Mouse (Mus musculus) ES-Bruce4 (cell line): ENCODE data around the gene Jph3. TPM values are rescaled to one million over a fixed set of nuclear protein-coding genes. Genes with fewer than 3 reads are reported as not detected.

Source experiments
- H3K27ac ChIP-seq: 2 replicates; pipeline ENCODE4 v1.5.1; 2012; ENCODE audit warnings: low read length, inconsistent platforms; ENCODE audit not compliant: insufficient read depth
- H3K27me3 ChIP-seq: 2 replicates; pipeline ENCODE4 v1.6.1; 2012; ENCODE audit warnings: mild to moderate bottlenecking, low read length, inconsistent platforms; ENCODE audit not compliant: control insufficient read depth, poor library complexity, insufficient read depth, severe bottlenecking
- H3K36me3 ChIP-seq: 2 replicates; pipeline ENCODE4 v1.6.1; 2012; ENCODE audit warnings: inconsistent platforms, mild to moderate bottlenecking, low read length, moderate library complexity; ENCODE audit not compliant: control insufficient read depth, poor library complexity, insufficient read depth, severe bottlenecking
- H3K4me1 ChIP-seq: one replicate; pipeline ENCODE4 v1.8.1; 2011; ENCODE audit warnings: low read length; ENCODE audit not compliant: control insufficient read depth, insufficient read depth
- H3K4me3 ChIP-seq: 2 replicates; pipeline ENCODE4 v1.5.1; 2011; ENCODE audit warnings: low read depth, mild to moderate bottlenecking, low read length
- H3K9ac ChIP-seq: 2 replicates; pipeline ENCODE4 v1.6.1; 2012; ENCODE audit warnings: low read depth, mild to moderate bottlenecking, inconsistent platforms; ENCODE audit not compliant: poor library complexity, severe bottlenecking
- H3K9me3 ChIP-seq: replicated peaks from 2 replicates; pipeline ENCODE4 v1.6.1; 2012; ENCODE audit warnings: mild to moderate bottlenecking, low read length, inconsistent platforms; ENCODE audit not compliant: control insufficient read depth, poor library complexity, insufficient read depth, severe bottlenecking
- CTCF ChIP-seq: IDR thresholded peaks from one replicate; pipeline ENCODE4 v1.8.1; 2011; ENCODE audit warnings: low read depth, low read length
- EP300 ChIP-seq: IDR thresholded peaks from 2 replicates; pipeline ENCODE4 v1.6.1; 2011; ENCODE audit warnings: low read depth, low read length; ENCODE audit not compliant: insufficient read depth
- POLR2A ChIP-seq: IDR thresholded peaks from one replicate; pipeline ENCODE4 v1.8.1; 2011; ENCODE audit warnings: low read length; ENCODE audit not compliant: insufficient read depth
- polyA plus RNA-seq: library from polyadenylated mRNA; stranded (reverse); fragments of >200 nt; gene quantifications from 2 replicates; pipeline ENCODE4 v1.2.4, GENCODE M21; 2011; ENCODE audit warnings: low read depth; ENCODE audit not compliant: missing spikeins, insufficient read depth, insufficient read length

The Jph3 gene
- polyA plus RNA-seq, 1 experiment: 1.8 TPM

GRCm38 (mm10) chr8:121731060-121731459, 1.6 kb downstream of the Jph3 start:
- H3K9me3 ChIP-seq: peaks cover 3% of the 10 kb centered on the region; the same call in 1 of the 2 replicates
- H3K36me3 ChIP-seq: no peaks in the 10 kb centered on the region
- peak overlapping the region; percentile 57 for H3K4me3 ChIP-seq
- peak overlapping the region; percentile 86 for H3K9ac ChIP-seq
- TF ChIP-seq EP300: no peak
- no peak for TF ChIP-seq POLR2A
- no peak for TF ChIP-seq CTCF
- H3K27ac ChIP-seq: no peak overlapping the region
- H3K27me3 ChIP-seq: peaks cover 12% of the 10 kb centered on the region
- no peaks in the 10 kb centered on the region for H3K4me1 ChIP-seq

DNA sequence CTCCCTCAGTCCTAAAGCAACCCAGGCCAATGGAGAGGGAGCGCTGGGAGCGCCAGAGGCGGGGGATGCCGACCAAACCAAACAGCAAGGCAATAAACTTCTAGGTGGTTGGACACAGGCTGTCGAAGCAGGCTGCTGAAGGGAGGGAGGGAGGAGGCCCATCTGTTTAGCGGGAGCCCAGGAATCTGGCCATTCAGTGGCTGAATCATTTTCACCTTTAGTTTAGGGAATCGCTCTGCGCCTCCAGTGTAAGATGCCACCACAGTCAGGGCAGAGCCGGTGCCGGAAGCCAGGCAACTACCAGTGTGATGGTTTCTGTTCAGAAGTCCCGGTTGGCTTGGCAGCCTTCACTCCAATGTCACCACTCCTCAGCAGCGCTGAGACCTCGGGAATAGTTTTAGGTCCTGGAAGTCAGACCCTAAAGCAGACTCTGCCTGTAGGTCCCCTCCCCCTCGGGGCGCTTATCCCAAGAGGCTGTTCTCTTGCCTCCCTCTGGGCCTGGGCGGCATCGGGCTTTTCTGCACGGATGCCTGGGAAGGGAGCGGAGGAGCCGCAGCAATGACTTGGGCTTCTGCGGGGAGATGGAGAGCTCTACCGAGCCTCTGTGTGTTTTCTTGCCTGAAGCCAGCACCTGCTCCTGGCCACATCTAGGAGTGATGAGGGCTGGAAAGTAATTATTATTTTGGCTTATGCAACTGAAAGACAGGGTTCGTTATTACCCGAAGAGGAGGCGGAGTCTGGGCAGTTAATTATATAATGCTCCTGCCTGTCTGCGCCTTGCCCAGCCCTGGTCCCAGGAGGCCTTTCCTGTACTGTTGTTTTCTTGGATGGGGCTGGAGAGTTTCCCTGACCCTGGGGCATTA, 2.3 kb downstream of the Jph3 start:
- Histone ChIP-seq H3K9ac (peak overlapping the region; percentile 86), H3K27ac (no peak overlapping the region), H3K4me3 (peak overlapping the region; percentile 57), H3K9me3 (peaks cover 3% of the 10 kb centered on the region; the same call in 1 of the 2 replicates), H3K27me3 (peaks cover 12% of the 10 kb centered on the region), H3K36me3 (no peaks in the 10 kb centered on the region), H3K4me1 (peaks cover 3% of the 10 kb centered on the region)
- no peak for TF ChIP-seq POLR2A

GRCm38 (mm10) chr8:121732334-121732665, 2.9 kb downstream of the Jph3 start:
- TF ChIP-seq POLR2A: no peak
- TF ChIP-seq CTCF: no peak
- no peak for TF ChIP-seq EP300
- H3K27me3 ChIP-seq: peaks cover 12% of the 10 kb centered on the region
- no peak overlapping the region for H3K27ac ChIP-seq
- H3K36me3 ChIP-seq: no peaks in the 10 kb centered on the region
- 0 out of 2 replicates have a peak, but pooled peaks cover under 1% of the 10 kb centered on the region for H3K9me3 ChIP-seq
- H3K9ac ChIP-seq: no peak overlapping the region
- H3K4me3 ChIP-seq: no peak overlapping the region
- peaks cover 3% of the 10 kb centered on the region for H3K4me1 ChIP-seq

GRCm38 (mm10) chr8:121734262-121734661, 4.8 kb downstream of the Jph3 start:
- H3K4me3 ChIP-seq: no peak overlapping the region
- no peaks in the 10 kb centered on the region for H3K36me3 ChIP-seq
- no peak for TF ChIP-seq POLR2A
- TF ChIP-seq CTCF: no peak
- TF ChIP-seq EP300: no peak
- H3K27ac ChIP-seq: no peak overlapping the region
- H3K9me3 ChIP-seq: no peaks in the 10 kb centered on the region
- no peak overlapping the region for H3K9ac ChIP-seq
- peaks cover 9% of the 10 kb centered on the region for H3K27me3 ChIP-seq
- H3K4me1 ChIP-seq: peaks cover 3% of the 10 kb centered on the region

DNA sequence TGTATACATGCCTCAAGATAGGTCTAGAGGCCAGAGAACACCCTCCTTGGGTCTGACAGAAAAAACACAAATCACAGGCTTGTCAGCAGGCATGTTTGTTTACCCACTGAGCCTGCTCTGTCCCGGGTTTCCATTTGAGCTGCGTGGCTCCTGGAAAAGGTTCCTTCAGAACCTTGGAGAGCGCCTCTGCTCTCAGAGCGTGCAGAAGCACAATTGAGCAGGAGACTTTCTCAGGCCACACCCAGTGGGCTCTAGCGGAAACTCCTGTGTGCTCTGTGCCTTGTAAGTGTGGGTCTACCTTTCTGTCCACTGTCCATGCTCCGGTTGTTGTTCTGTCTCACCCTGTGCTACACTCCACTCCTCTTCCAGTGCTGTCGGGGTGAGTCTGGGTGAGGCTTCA, 6.8 kb downstream of the Jph3 start:
- Histone ChIP-seq H3K9ac (no peak overlapping the region), H3K27me3 (no peaks in the 10 kb centered on the region), H3K36me3 (no peaks in the 10 kb centered on the region), H3K27ac (no peak overlapping the region), H3K4me1 (peaks cover 3% of the 10 kb centered on the region), H3K4me3 (no peak overlapping the region), H3K9me3 (no peaks in the 10 kb centered on the region)
- TF ChIP-seq POLR2A: no peak
- TF ChIP-seq CTCF: no peak
- TF ChIP-seq EP300: peak; percentile 51; the same call in 1 of the 2 replicates

DNA sequence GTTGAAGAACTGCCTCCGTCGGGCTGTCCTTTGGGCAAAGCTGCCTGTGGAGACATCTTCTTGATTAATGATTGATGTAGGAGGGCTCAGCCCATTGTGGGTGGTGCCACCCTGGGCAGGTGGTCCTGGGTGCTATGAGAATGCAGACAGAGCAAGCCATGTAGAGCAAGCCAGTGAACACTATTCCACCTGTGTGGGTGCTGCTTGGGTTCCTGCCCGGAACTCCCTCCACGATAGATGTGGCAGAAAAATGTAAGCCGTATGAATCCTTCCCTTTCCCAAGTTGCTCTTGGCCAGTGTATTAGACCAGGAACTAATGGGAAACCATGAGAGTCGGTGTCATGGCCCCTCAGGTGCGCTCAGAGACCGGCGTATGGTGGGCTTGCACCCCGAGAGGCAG, 11.3 kb downstream of the Jph3 start:
- TF ChIP-seq EP300: no peak
- Histone ChIP-seq H3K27ac (no peak overlapping the region), H3K27me3 (no peaks in the 10 kb centered on the region), H3K4me1 (peaks cover 3% of the 10 kb centered on the region), H3K9ac (no peak overlapping the region), H3K36me3 (no peaks in the 10 kb centered on the region), H3K4me3 (no peak overlapping the region), H3K9me3 (no peaks in the 10 kb centered on the region)
